Mouse (Mus musculus) heart, postnatal 0 days (tissue): ENCODE results near the gene Car8.

Experiments used
- CTCF ChIP-seq: IDR thresholded peaks from 2 replicates; pipeline ENCODE4 v1.5.1; 2016; ENCODE audit warnings: antibody characterized with exemption, control low read depth, low read depth
- EP300 ChIP-seq: IDR thresholded peaks from 2 replicates; pipeline ENCODE4 v1.6.1; 2016; ENCODE audit warnings: antibody characterized with exemption, low read depth

GRCm38 (mm10) chr4:8207924-8208323, 30.9 kb downstream of the Car8 start:
- TF ChIP-seq CTCF (no peak), EP300 (no peak)
